Mouse (Mus musculus): ENCODE results near the gene E130218I03Rik. TPM values are rescaled to one million over a fixed set of nuclear protein-coding genes. Genes with fewer than 3 reads are reported as not detected.

Gene E130218I03Rik
- polyA plus RNA-seq, 1 experiment from 2014 or later, result 0.23 TPM

DNA sequence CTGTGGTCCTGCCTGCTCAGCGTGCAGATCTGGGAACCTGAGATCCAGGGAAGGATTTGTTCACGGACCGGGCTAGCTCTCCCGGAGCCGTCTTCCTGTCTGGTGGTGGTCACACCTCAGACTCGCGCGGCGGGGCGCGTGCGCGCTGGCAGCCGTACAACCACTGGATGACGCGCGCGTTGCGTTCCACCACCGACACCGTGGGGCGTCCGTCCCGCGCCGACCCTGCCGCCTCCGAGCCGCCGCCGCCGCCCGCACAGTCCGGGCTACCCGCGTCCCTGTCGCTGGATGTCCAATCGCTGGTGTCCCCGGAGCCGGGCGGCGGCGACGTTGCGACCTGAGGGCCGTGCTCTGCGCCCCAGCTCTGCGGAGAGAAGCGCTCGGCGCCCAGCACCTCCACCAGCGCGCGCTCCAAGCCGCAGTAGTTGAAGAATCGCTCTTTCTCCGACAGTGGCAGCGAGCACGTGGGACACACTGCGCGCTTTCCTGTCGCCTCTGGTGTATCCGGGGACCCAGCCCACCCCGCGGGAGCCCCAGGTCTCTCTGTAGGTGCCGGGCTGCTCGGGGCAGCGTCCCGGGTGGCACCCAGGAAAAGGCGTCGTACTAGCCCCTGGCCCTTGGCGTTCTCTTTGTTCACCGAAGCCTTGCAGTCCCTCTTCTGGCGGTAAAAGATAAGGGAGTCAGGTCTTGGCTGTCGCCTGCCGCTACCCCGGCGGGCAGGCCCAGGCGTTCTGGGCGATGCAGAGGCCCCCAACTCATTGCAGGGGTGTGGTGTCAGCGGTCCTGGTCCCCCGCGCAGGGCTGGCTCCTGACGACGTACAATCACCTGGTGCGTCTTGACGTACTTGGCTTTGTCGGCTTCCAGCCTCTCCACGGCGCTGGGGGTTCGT lies 8.0 kb downstream of the E130218I03Rik start:
- ATAC-seq, result no peak
- ChIA-PET POLR2A (no interaction called here), CTCF (interaction anchor here (1.5 kb wide), 1 partner anchor 41 kb away, joined by 6 read pairs; no protein-coding TSS in a partner anchor)
- peaks cover 21% of the 10 kb centered on the region for H3K27me3 ChIP-seq
- in situ Hi-C loops (cut with MboI; ENCODE audit: low pct_unique_long_range_greater_than_20kb), result no loop called here
- no peak for DNase-seq (ENCODE audit: low read depth, low spot score)
- TF ChIP-seq CTCF (IDR thresholded peaks at IDR 0.05), result no peak

DNA sequence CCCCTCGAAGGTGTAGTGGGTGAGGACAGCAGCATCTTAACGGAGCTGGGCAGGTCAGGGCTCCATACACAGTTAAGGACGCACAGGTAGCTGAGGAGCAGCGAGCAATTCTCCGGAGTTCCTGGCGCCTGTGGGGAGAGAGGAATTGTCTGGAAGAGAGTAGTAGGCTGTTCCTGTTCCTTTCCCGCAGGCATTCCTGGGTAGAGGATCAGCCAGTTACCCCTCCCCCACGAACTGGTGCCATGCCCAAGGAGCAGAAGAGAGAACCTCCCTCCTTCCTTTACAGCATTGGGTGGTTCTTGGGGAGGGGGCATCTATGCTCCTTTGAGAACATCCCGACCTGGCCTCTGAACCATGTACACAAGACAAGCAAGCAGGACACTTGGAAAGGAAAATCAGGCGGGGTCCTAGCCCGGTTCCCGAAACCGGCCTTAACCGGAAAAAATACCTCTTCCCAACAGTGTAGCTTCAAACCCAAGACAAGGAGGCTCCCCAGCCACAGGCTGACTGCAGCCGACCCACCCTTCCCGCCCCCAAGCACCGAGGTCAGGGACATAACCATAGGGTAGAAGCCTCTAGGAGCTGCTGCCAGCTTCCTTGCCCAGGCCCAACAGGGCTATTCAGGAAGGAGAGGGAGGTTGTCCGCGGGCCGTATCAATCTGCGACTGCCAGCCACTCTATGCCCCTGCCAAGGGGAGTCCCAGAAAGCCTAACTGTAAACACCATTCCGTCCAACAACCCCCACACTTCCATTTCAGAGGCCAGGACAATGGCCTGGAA lies 8.9 kb downstream of the E130218I03Rik start:
- no peak for TF ChIP-seq CTCF (IDR thresholded peaks at IDR 0.05)
- ATAC-seq, result no peak
- CTCF ChIA-PET, result no interaction called here
- DNase-seq (ENCODE audit: low read depth, low spot score), result no peak
- in situ Hi-C loops (cut with MboI; ENCODE audit: low pct_unique_long_range_greater_than_20kb), result no loop called here
- POLR2A ChIA-PET, result no interaction called here
- H3K27me3 ChIP-seq, result peaks cover 21% of the 10 kb centered on the region

DNA sequence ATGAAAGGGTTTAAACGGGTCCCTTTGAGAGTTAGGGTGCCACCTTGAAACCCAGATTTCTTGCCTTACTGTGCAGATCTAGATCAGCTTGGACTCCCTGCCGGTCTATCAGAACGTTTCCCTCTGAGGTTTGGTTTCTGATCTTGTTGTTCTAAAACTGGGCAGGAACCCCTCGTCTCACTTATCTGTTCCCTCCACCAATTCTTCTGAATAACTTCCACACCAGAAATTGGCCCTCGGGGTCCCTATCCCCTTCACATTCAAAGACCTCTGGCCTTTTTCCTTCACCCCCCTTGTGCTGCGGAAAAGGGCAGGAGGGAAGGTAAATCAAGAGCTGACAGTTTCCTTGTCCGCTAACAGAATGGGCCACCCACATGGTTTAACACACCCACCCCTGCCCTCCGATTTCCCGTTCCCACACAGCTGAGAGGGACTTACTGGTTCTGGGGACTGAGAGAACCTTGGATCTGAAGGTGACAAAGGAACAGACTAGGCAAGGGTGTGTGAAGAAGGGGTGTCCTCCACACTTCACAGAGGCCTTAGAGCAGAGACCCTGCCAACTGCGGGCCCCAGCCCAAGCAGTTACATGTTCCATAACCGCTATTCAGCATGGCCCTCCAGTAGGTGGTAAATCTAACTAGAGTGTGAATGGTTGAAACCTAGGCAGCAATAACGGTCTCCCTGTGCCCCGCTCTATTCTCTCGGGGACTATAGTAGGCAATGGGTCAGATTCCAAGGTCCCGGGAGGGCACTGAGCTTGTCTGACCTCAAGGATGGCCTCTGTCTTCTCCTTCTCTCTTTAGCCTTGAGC lies 9.7 kb downstream of the E130218I03Rik start:
- POLR2A ChIA-PET, result no interaction called here
- in situ Hi-C loops (cut with MboI; ENCODE audit: low pct_unique_long_range_greater_than_20kb), result no loop called here
- CTCF ChIA-PET, result no interaction called here
- peaks cover 21% of the 10 kb centered on the region for H3K27me3 ChIP-seq
- DNase-seq (ENCODE audit: low read depth, low spot score) (no peak), ATAC-seq (no peak)
- TF ChIP-seq CTCF (IDR thresholded peaks at IDR 0.05), result no peak

DNA sequence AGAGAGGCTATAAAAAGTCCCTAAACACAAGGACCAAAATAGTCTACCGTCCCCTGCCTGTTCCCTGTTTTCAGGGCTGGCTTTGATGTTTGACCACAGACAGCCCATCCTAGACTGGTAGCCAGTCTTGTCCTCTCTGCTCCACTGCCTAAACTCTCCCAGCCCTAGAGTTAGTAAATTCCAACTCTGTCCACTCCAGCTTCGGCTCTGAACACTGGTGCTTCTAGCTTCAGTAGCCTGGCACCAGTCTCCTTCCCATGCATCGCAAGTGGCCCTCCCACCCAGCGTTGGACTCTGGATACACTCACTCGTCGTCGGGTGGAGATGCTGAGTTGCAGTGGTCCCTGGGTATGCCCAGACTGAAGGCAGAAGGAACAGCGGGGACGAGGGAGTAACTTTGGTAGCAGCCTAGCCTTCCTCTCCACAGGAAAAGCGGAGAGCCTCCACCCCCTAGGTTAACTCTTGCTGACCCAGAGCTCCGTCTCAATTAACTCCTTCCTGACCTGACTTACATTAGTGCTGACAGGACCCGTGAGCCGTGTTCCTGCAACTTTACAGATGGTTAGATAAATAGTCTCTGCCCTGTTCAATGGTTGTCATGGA lies 10.4 kb downstream of the E130218I03Rik start, which contains the start of gene Grrp1:
Gene Grrp1, minus strand, starts transcription at position 385 of the 603 bp plus-strand sequence.
- H3K27me3 ChIP-seq, result peaks cover 21% of the 10 kb centered on the region
- no peak for TF ChIP-seq CTCF (IDR thresholded peaks at IDR 0.05)

DNA sequence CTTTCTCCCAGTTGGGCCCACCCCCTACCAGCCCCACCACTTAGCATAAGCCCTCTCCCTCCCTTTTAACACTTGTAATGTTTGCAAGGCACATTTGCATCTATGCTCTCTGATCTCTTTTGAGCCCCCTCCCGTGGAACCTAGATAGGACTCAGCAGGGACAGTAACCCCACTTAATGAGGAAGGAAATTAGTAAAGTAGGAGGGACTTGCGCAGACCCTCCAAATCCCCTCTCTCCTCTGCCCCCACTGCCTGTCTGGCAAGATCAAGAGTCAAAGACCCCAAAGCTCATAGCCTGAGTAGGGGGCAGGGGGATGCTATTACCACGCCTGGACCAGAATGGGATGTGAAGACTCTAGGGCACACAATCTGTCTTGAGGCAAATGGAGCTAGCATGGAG lies 11.4 kb downstream of the E130218I03Rik start:
- CTCF ChIA-PET, result no interaction called here
- ATAC-seq, result no peak
- peaks cover 21% of the 10 kb centered on the region for H3K27me3 ChIP-seq
- POLR2A ChIA-PET, result no interaction called here
- in situ Hi-C loops (cut with MboI; ENCODE audit: low pct_unique_long_range_greater_than_20kb), result loop anchor here (5.0 kb wide), 1 partner anchor 132 kb away; no protein-coding TSS in a partner anchor
- no peak for DNase-seq (ENCODE audit: low read depth, low spot score)
- TF ChIP-seq CTCF (IDR thresholded peaks at IDR 0.05), result no peak

More for the DNA sequence above, 10.4 kb downstream of the E130218I03Rik start, which contains the start of gene Grrp1:
- POLR2A ChIA-PET, result no interaction called here
- DNase-seq (ENCODE audit: low read depth, low spot score) (no peak), ATAC-seq (no peak)
- in situ Hi-C loops (cut with MboI; ENCODE audit: low pct_unique_long_range_greater_than_20kb), result no loop called here
- CTCF ChIA-PET, result no interaction called here

DNA sequence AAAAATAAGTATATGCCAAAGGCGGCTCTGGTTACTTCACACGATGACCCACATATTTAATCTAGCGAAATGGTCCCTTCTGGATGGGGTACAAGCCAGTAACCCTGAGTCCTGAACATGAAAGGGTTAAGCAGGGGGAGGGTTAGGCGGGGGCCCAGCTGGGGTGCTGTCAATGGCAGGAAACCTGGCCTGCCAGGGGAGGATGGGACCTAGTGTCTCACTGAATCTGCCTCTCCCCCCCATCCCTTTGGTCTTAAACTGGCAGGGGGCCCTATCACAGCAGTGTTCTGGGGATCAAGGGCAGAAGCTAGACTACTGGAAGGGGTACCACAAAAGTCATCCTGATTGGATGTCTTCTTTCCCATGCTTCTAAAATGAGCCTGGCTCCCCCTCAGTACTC lies 12.4 kb downstream of the E130218I03Rik start:
- DNase-seq (ENCODE audit: low read depth, low spot score) (no peak), ATAC-seq (no peak)
- H3K27me3 ChIP-seq, result peaks cover 11% of the 10 kb centered on the region
- CTCF ChIA-PET, result no interaction called here
- TF ChIP-seq CTCF (IDR thresholded peaks at IDR 0.05), result no peak
- POLR2A ChIA-PET, result no interaction called here
- in situ Hi-C loops (cut with MboI; ENCODE audit: low pct_unique_long_range_greater_than_20kb), result loop anchor here (5.0 kb wide), 1 partner anchor 131 kb away; no protein-coding TSS in a partner anchor

DNA sequence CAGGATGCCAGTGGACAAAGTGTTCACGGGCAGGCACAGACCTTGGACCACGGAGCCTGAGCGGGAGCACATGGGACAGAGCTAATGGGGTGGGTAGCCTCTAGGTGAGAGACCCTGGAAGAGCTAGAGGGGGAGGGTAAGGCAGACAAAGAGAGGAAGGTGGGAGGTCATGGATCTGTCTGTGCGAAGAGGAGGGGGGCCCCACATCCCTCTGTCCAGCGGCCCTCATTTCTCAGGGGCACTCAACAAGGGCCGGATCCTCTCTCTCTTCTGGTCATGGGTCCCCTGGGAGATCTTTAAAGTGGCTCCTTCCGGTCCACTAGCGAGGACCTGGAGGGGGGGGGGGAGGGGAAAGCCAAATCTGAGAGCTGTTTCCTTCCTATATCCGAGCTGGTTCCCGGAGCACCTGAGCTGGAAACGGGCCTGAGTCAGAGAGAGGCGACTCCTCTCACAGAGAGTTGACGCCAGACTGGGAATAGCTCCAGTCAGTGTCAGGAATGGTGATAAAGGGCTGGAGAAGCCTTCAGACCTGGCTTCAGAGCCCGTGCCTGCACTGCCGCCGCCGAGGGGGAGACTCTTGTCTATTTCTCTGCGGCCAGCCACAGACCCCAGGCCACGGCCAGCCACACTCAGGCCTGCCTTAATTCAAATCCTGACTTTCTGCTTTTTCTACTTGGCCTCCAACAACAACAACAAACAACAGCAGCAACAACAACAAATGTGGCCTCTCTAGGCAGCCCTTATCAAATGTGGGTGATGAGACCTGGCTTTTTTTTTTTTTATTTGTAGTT lies 13.1 kb downstream of the E130218I03Rik start:
- ATAC-seq (no peak), DNase-seq (ENCODE audit: low read depth, low spot score) (no peak)
- ChIA-PET POLR2A (no interaction called here), CTCF (no interaction called here)
- in situ Hi-C loops (cut with MboI; ENCODE audit: low pct_unique_long_range_greater_than_20kb), result loop anchor here (5.0 kb wide), 1 partner anchor 131 kb away; no protein-coding TSS in a partner anchor
- H3K27me3 ChIP-seq, result peaks cover 7% of the 10 kb centered on the region
- TF ChIP-seq CTCF (IDR thresholded peaks at IDR 0.05), result no peak

DNA sequence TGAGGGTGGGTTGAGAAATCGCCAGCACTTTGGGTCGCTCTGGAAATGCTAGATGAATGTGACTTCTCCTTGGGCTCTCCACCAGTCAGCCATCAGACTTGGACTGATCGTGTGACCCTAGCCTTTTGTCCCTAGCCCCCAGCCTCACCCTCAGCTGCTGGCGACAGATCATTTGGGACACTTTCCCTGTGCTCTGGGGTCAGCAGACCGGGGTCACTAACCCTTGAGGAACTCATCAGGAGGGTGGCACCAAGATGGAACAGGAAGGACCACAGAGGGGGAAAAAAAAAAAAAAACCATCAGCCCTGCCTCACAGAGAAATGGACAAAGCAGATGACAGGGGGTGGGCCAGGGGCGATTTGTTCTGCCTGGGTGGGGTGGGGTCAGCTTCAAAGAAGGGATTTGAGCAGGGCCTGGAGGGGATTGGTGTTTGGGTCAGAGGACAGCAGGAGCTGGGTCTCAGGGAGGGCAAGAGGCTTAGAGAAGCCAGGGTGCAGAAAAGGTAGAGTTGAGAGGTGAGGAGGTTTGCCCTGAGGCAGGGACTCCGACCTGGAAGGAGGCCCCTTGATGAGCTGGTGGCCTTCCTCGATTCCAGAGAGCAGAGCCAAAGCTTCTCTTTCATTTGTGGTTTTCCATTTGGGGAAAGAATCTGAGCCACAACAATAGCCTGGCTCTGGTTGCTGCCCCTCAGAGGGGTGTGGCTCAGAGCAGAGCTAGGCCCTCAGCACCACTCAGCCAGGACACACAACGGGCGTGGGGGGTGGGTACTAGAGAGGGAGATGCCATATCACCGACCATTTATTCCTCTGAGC lies 13.9 kb downstream of the E130218I03Rik start:
- in situ Hi-C loops (cut with MboI; ENCODE audit: low pct_unique_long_range_greater_than_20kb), result loop anchor here (5.0 kb wide), 1 partner anchor 130 kb away; no protein-coding TSS in a partner anchor

More for the DNA sequence above, 13.9 kb downstream of the E130218I03Rik start:
- CTCF ChIA-PET, result no interaction called here
- TF ChIP-seq CTCF (IDR thresholded peaks at IDR 0.05), result no peak
- ATAC-seq (no peak), DNase-seq (ENCODE audit: low read depth, low spot score) (no peak)
- no peaks in the 10 kb centered on the region for H3K27me3 ChIP-seq
- POLR2A ChIA-PET, result interaction anchor here (0.6 to 0.7 kb wide), 2 partner anchors 83 to 129 kb away, joined by 3 read pairs; partner anchors contain the start of gene Sh3bgrl3

All from Patski (cell line).